Mouse (Mus musculus) stomach, postnatal 0 days (tissue): ENCODE measurements around the gene Hjurp. TPM values are rescaled to one million over a fixed set of nuclear protein-coding genes. Genes with fewer than 3 reads are reported as not detected.

Experiments used
- ATAC-seq: fragments of 200-750 bp; cut with Nextera tagmentation; 2 replicates; pipeline ENCODE4 v1.8.0; 2017; ENCODE audit not compliant: low FRiP score, low TSS enrichment
- DNase-seq: peaks from one replicate; pipeline ENCODE4 v3.0.0-alpha.2; 2016; ENCODE audit warnings: low spot score
- H3K27ac ChIP-seq: fragments of 300-500 bp; sonication (generic); replicated peaks from 2 replicates; pipeline ENCODE4 v1.5.1; 2014; ENCODE audit warnings: mild to moderate bottlenecking, control low read depth
- H3K27me3 ChIP-seq: fragments of 300-500 bp; sonication (generic); 2 replicates; pipeline ENCODE4 v1.6.1; 2014; ENCODE audit warnings: low read length; ENCODE audit not compliant: control insufficient read depth, insufficient read depth
- H3K36me3 ChIP-seq: fragments of 300-500 bp; sonication (generic); 2 replicates; pipeline ENCODE4 v1.6.1; 2014; ENCODE audit warnings: low read length, mixed read lengths; ENCODE audit not compliant: control insufficient read depth, insufficient read depth
- H3K4me1 ChIP-seq: fragments of 300-500 bp; sonication (generic); replicated peaks from 2 replicates; pipeline ENCODE4 v1.6.1; 2014; ENCODE audit warnings: antibody characterized with exemption; ENCODE audit not compliant: control insufficient read depth, insufficient read depth
- H3K4me2 ChIP-seq: fragments of 300-500 bp; sonication (generic); replicated peaks from 2 replicates; pipeline ENCODE4 v1.6.1; 2014; ENCODE audit warnings: low read depth, mild to moderate bottlenecking, control low read depth, moderate library complexity
- H3K4me3 ChIP-seq: fragments of 300-500 bp; sonication (generic); 2 replicates; pipeline ENCODE4 v1.5.1; 2014; ENCODE audit warnings: low read depth, low read length, control low read depth
- H3K9ac ChIP-seq: fragments of 300-500 bp; sonication (generic); 2 replicates; pipeline ENCODE4 v1.6.1; 2014; ENCODE audit warnings: mild to moderate bottlenecking, low read length, control low read depth, mixed read lengths
- H3K9me3 ChIP-seq: fragments of 300-500 bp; sonication (generic); 2 replicates; pipeline ENCODE4 v1.6.1; 2016; ENCODE audit warnings: low read length; ENCODE audit not compliant: control insufficient read depth
- CTCF ChIP-seq: IDR thresholded peaks from 2 replicates; pipeline ENCODE4 v1.5.1; 2016; ENCODE audit warnings: antibody characterized with exemption, low read depth, mild to moderate bottlenecking, moderate library complexity
- EP300 ChIP-seq: optimal IDR thresholded peaks from 2 replicates; pipeline ENCODE3; 2016; ENCODE audit warnings: antibody characterized with exemption
- WGBS: fragments of 180-500 bp; shearing (Covaris S2); extraction: QIAGEN DNeasy Blood & Tissue Kit; methylation state at CpG from one replicate; pipeline ENCODE4 v1.1.7; 2014; 5-methylcytosine and 5-hydroxymethylcytosine counted together
- polyA plus RNA-seq: library from polyadenylated mRNA; unstranded; fragments of >200 nt; fragmentation: Nextera tagmentation; extraction: Ambion mirVana; gene quantifications from 2 replicates; pipeline ENCODE4 v1.2.1, GENCODE M21; 2015

The Hjurp gene
- polyA plus RNA-seq, 1 experiment from 2014 or later = 34.1 TPM

GRCm38 (mm10) chr1:88255466-88255857 lies 22.0 kb downstream of the Hjurp start:
- DNase-seq (no peak), ATAC-seq (no peak)
- Histone ChIP-seq H3K4me1 (peaks cover 12% of the 10 kb centered on the region; the same call in 1 of the 2 replicates), H3K9me3 (peaks cover 29% of the 10 kb centered on the region), H3K4me3 (no peak overlapping the region), H3K9ac (0 out of 2 replicates have a peak overlapping the region, but pooled peaks have one; percentile 2), H3K27ac (no peak overlapping the region), H3K27me3 (no peaks in the 10 kb centered on the region), H3K4me2 (no peak overlapping the region), H3K36me3 (peaks cover 11% of the 10 kb centered on the region)
- TF ChIP-seq CTCF (no peak), EP300 (no peak)
- 53% methylated on average over 2 of the region's 2 CpGs for WGBS

DNA sequence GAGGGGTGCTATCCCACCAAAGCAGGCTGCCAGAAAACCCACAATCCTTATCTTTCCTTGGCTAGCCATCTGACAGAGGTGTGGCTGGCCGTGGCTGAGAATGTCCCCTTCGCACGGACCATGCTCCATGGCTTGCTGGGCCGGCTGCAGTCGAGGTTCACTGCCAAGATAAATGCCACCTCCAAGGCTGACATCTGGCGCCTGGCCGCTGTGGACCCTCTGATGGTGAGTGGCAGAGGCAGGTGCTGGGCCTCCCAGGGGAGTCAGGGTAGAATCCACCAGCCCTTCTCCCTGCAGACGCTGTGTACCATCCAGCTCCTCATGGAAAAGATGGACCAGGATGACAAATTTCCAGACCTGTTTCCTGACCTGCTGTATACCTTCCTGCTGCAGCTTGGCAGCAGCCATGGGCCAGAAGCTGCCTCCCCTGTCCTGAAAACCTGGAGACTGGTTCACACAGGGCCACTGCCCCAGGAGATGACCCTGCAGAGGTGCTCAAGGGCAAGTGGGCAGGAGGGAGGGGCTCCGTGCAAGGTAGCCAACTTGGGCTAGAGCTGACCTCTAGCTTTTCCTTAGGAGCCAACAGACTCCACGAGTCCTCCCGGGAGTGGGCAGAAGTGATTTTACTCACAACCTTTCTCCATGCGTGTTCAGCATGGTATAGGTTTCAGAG lies 22.5 kb downstream of the Hjurp start:
- peaks cover 34% of the 10 kb centered on the region for H3K9me3 ChIP-seq
- ATAC-seq = peak; percentile 3; the same call in 1 of the 2 replicates
- H3K4me2 ChIP-seq = no peak overlapping the region
- H3K27ac ChIP-seq = no peak overlapping the region
- H3K4me3 ChIP-seq = no peak overlapping the region
- peaks cover 5% of the 10 kb centered on the region for H3K36me3 ChIP-seq
- H3K9ac ChIP-seq = 0 out of 2 replicates have a peak overlapping the region, but pooled peaks have one; percentile 2
- TF ChIP-seq EP300 = no peak
- 86% methylated on average over 12 of the region's 12 CpGs for WGBS
- no peaks in the 10 kb centered on the region for H3K27me3 ChIP-seq
- DNase-seq = no peak
- H3K4me1 ChIP-seq = peaks cover 7% of the 10 kb centered on the region; the same call in 1 of the 2 replicates

GRCm38 (mm10) chr1:88253540-88253939 lies 23.9 kb downstream of the Hjurp start:
- no peak for ATAC-seq
- TF ChIP-seq CTCF (no peak), EP300 (no peak)
- no peak overlapping the region for H3K9ac ChIP-seq
- no peak for DNase-seq
- no peaks in the 10 kb centered on the region for H3K36me3 ChIP-seq
- H3K4me3 ChIP-seq = no peak overlapping the region
- H3K9me3 ChIP-seq = peaks cover 47% of the 10 kb centered on the region
- H3K4me2 ChIP-seq = no peak overlapping the region
- H3K27ac ChIP-seq = no peak overlapping the region
- WGBS = 70% methylated on average over 6 of the region's 6 CpGs
- 0 out of 2 replicates have a peak, but pooled peaks cover 2% of the 10 kb centered on the region for H3K4me1 ChIP-seq
- no peaks in the 10 kb centered on the region for H3K27me3 ChIP-seq

GRCm38 (mm10) chr1:88253106-88253505 lies 24.3 kb downstream of the Hjurp start:
- Histone ChIP-seq H3K27me3 (no peaks in the 10 kb centered on the region), H3K4me2 (no peak overlapping the region), H3K9me3 (peaks cover 47% of the 10 kb centered on the region), H3K36me3 (no peaks in the 10 kb centered on the region), H3K9ac (no peak overlapping the region), H3K4me3 (no peak overlapping the region), H3K4me1 (0 out of 2 replicates have a peak, but pooled peaks cover 2% of the 10 kb centered on the region), H3K27ac (no peak overlapping the region)
- 69% methylated on average over 8 of the region's 8 CpGs for WGBS
- DNase-seq = no peak
- ATAC-seq = no peak
- TF ChIP-seq CTCF = no peak
- TF ChIP-seq EP300 = no peak

DNA sequence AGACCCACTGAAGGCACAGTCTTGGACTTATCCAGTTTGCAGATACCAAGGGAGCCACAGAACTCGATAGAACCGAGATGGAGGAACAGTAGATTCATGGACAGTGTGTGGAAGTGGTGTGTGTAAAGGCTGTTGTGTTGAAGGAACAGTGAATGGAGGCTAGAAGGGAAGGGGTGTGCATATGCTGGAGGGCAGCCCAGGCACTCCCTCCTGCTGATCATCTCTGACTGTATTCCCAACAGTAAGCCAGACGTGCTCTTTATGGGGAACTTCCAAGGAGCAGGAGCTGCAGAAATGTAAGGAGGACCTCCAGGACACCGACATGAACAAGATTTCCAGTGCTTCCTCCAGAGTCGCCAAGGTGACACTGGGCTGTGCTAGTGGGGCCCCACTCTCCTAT lies 27.4 kb downstream of the Hjurp start:
- H3K4me3 ChIP-seq = no peak overlapping the region
- no peak for DNase-seq
- 77% methylated on average over 5 of the region's 5 CpGs for WGBS
- no peak for ATAC-seq
- H3K36me3 ChIP-seq = no peaks in the 10 kb centered on the region
- no peak overlapping the region for H3K27ac ChIP-seq
- no peaks in the 10 kb centered on the region for H3K4me1 ChIP-seq
- H3K27me3 ChIP-seq = no peaks in the 10 kb centered on the region
- TF ChIP-seq CTCF = no peak
- TF ChIP-seq EP300 = no peak
- H3K9ac ChIP-seq = no peak overlapping the region
- peaks cover 40% of the 10 kb centered on the region for H3K9me3 ChIP-seq
- H3K4me2 ChIP-seq = no peak overlapping the region

- no peaks in the 10 kb centered on the region for H3K27me3 ChIP-seq
- H3K4me3 ChIP-seq = no peak overlapping the region
- no peaks in the 10 kb centered on the region for H3K4me1 ChIP-seq
- TF ChIP-seq CTCF (no peak), EP300 (no peak)
- H3K9ac ChIP-seq = no peak overlapping the region
- no peak for DNase-seq
- no peaks in the 10 kb centered on the region for H3K36me3 ChIP-seq
- H3K27ac ChIP-seq = no peak overlapping the region
- H3K9me3 ChIP-seq = peaks cover 39% of the 10 kb centered on the region
- no peak for ATAC-seq
- no peak overlapping the region for H3K4me2 ChIP-seq
- 77% methylated on average over 7 of the region's 7 CpGs for WGBS
These were observed 27.8 kb downstream of the Hjurp start for GRCm38 (mm10) chr1:88249596-88249995.
